Mouse (Mus musculus) B cell, adult 67 days (primary cell): Measurements from ENCODE around the gene Olfr651. TPM values are rescaled to one million over a fixed set of nuclear protein-coding genes. Genes with fewer than 3 reads are reported as not detected.

Experiments
- total RNA-seq, 2 experiments: library from RNA; stranded (reverse); gene quantifications; 4 replicates each; pipeline ENCODE4 v1.2.4; 2023

Olfr651 gene
- not detected for total RNA-seq

GRCm38 (mm10) chr7:104549833-104550232, at the start of gene Olfr651:
Gene Olfr651, plus strand, starts transcription at chr7:104550133.

DNA sequence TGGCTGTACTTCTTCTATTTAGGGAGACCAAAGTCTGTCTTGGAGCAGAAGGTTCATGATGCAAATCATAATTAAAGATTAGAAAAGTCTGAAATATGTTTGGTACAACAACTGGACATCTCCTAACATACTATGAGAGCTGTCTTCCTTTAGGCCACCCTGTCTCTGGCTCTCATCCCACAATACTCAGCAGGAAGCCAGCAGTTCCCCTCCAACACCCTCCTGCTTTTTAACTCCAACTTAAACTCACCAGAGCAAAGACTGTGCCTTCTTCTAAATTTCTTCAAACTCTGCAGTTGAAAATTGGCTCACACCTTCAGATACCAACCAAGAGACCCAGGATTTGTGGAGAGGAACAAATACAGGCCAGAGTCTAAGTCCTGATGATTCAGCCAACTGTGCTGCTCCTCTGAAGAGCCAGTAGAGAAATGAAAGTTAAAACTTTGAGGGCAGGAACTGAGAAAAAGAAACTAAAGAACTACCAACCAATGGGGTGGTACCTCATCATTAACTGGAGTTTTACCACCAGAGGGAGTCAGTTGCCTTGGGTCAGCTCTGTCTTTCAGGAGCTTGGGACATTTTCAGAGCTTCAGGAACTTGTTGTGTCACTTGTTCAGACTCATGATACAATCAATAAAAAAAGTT, 42.4 kb upstream of the Olfr651 start, which contains the start of gene Trim30d:
TSS of gene Trim30d (minus strand) at position 429 of the 645 bp plus-strand sequence.

GRCm38 (mm10) chr7:104560601-104561000, 10.7 kb downstream of the Olfr651 start, which contains the start of gene Olfr652:
Gene Olfr652, plus strand, starts transcription at chr7:104560901.

DNA sequence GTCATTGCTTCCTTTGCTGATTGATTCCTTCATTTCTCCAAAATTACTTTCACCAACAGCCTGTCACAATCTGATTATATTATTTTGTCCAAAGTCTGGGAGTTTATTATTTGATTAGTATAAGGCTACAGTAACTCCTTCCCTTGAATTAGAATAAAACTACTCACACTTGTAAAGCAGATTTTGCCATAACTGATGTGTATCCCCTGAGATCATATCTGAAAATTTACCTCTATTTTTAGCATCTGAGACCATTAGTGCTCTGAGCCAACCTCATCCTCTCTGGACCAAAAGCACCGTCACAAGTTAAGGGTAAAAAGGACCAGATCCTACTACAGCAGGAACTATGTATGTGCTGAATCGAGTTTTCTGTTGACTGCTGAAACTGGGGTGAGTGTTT, 27.1 kb downstream of the Olfr651 start, which contains the start of gene Olfr653:
TSS of gene Olfr653 (plus strand) at position 301 of the 400 bp plus-strand sequence.

DNA sequence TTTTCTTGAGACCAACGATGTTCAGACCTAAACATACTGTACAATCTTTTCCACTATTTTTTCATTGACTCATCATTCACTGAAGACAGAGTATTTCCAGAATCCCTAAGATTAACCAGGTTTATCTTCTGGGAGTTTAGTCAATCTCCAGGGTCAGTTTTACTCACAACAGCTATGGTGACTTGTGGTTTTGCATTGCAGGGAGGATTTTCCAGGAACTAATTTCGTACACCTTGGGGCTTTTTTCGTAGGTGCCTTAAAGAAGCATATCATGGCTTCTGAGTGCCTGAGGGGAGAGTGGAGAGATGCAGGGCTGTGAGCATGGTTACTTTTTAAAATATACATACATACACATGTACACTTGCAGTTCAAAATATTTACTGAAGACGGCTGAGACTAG, 36.8 kb downstream of the Olfr651 start, which contains the start of gene Olfr654:
TSS of gene Olfr654 (plus strand) at position 301 of the 400 bp plus-strand sequence.

GRCm38 (mm10) chr7:104601679-104602078, 51.7 kb downstream of the Olfr651 start, which contains the start of gene Olfr655:
Gene Olfr655, minus strand, starts transcription at chr7:104601779.

Other genes starting within 250 kb of the Olfr651 start
- 100 to 1,000 TPM; 121 to 151 TPM for gene Trim12a, start 234.7 kb upstream of the Olfr651 start, total RNA-seq
- gene Trim34b, start 220.7 kb upstream of the Olfr651 start, total RNA-seq, result 1 to 10 TPM; 3.5 to 4.3 TPM
- 10 to 100 TPM; 52.0 to 65.2 TPM for gene Trim12c, start 196.8 kb upstream of the Olfr651 start, total RNA-seq
- gene Trim30b, start 180.2 kb upstream of the Olfr651 start, total RNA-seq, result 10 to 100 TPM; 27.6 to 36.8 TPM
- 1 to 10 TPM; 4.2 to 7.4 TPM for gene Trim30c, start 149.3 kb upstream of the Olfr651 start, total RNA-seq
- gene Trim30a, start 84.9 kb upstream of the Olfr651 start, total RNA-seq, result 100 to 1,000 TPM in 1 of 2 experiments, 10 to 100 TPM in 1; 79.4 to 109 TPM
- 10 to 100 TPM; 16.1 to 30.2 TPM for gene Trim30d, start 42.3 kb upstream of the Olfr651 start, total RNA-seq
- not detected for gene Olfr652, start 10.8 kb downstream of the Olfr651 start, total RNA-seq
- not detected for gene Olfr653, start 27.2 kb downstream of the Olfr651 start, total RNA-seq
- not detected for gene Olfr654, start 36.9 kb downstream of the Olfr651 start, total RNA-seq
- gene Olfr655, start 51.6 kb downstream of the Olfr651 start, total RNA-seq, result not detected
- under 1 TPM; 0.12 TPM for gene Olfr656, start 63.8 kb downstream of the Olfr651 start, total RNA-seq
- not detected for gene Olfr657, start 74.7 kb downstream of the Olfr651 start, total RNA-seq
- gene Olfr658, start 97.2 kb downstream of the Olfr651 start, total RNA-seq, result not detected
- not detected for gene Olfr659, start 116.6 kb downstream of the Olfr651 start, total RNA-seq
- gene Olfr661, start 136.4 kb downstream of the Olfr651 start, total RNA-seq, result not detected
- gene Usp17le, start 227.3 kb downstream of the Olfr651 start, total RNA-seq, result not detected